Mouse (Mus musculus) monocyte, adult 5-6 weeks (primary cell): ENCODE results near the gene Isg15. TPM values are rescaled to one million over a fixed set of nuclear protein-coding genes. Genes with fewer than 3 reads are reported as not detected.
"Not testable (repeated sequence)": the region's sequence is repeated elsewhere in the genome, so short reads cannot be mapped to it uniquely, and the experiment has no call there.

Experiments used
- ATAC-seq: fragments of 153-309, 156-312 bp; replicated peaks from 2 replicates; pipeline ENCODE4 v1.8.0; 2017; ENCODE audit warnings: mild to moderate bottlenecking; ENCODE audit not compliant: low TSS enrichment, insufficient number of reproducible peaks, severe bottlenecking, poor library complexity, low FRiP score
- total RNA-seq: library from RNA; stranded (forward); fragments of 200-1000, 200-491, 200-594 nt; gene quantifications from 3 replicates; pipeline ENCODE4 v1.2.3, GENCODE M21; 2017

Isg15 gene
- total RNA-seq, 1 experiment from 2014 or later: 2.4 TPM

GRCm38 (mm10) chr4:156183747-156184146 lies 16.9 kb downstream of the Isg15 start:
- ATAC-seq: no peak

GRCm38 (mm10) chr4:156177630-156178029 lies 23.0 kb downstream of the Isg15 start:
- ATAC-seq: no peak

GRCm38 (mm10) chr4:156171828-156172227 lies 28.8 kb downstream of the Isg15 start:
- no peak for ATAC-seq

DNA sequence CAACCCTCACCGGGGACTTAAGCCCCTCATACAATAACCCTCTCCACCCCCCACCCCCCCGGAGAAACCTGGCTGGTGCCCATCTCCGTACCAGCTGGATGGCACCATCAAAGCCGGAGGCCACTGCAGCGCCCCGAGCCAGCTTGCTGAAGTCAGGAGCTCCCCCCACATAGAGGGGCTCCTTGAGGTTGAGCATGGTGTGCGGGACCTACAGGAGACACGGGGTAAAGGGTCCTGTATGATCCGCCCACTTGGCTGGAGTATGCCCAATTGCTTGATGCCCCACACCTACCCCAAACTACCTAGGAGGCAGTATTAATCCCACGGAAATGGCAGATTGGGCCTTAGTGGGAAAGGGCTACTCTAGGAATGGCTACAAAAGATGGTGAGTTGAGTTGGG lies 31.5 kb downstream of the Isg15 start:
- ATAC-seq: no peak

GRCm38 (mm10) chr4:156168611-156169010 lies 32.0 kb downstream of the Isg15 start:
- ATAC-seq: no peak

- no peak for ATAC-seq
Observed at GRCm38 (mm10) chr4:156166477-156166876, 34.1 kb downstream of the Isg15 start.

- no peak for ATAC-seq
Observed at GRCm38 (mm10) chr4:156154771-156155170, 45.8 kb downstream of the Isg15 start.

DNA sequence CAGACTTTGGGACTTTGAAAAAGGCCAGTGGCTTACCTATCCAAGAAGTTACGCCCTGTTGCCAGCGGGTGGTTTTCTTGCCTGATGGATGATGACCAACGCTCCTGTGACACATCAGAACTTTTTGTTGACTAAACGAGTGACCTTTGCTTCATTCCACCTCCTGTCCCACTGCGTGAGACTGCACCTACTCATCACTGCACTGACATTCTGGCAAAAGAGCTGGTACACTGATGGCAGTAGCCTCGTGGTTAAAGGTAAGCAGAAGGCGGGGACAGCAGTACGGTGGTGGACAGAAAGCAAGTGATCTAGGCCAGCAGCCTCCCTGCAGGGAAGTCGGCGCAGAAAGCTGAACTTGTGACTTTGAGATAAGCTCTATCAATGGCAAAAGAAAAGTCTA lies 49.7 kb downstream of the Isg15 start:
- not testable (repeated sequence) for ATAC-seq

Other genes starting within 250 kb of the Isg15 start
- 0.85 to 1.4 TPM in 2 of 3 replicates, not detected in the other for gene C1qtnf12, start 238.5 kb downstream of the Isg15 start, total RNA-seq
- 2.8 to 3.5 TPM (median 3.1 TPM) in 3 replicates for gene B3galt6, start 208.2 kb downstream of the Isg15 start, total RNA-seq
- 300 to 351 TPM (median 344 TPM) in 3 replicates for gene Sdf4, start 207.9 kb downstream of the Isg15 start, total RNA-seq
- gene Tnfrsf4, start 187.0 kb downstream of the Isg15 start, total RNA-seq: 1.8 to 6.6 TPM (median 5.3 TPM) in 3 replicates
- gene Tnfrsf18, start 174.7 kb downstream of the Isg15 start, total RNA-seq: 29.2 to 74.7 TPM (median 38.4 TPM) in 3 replicates
- not detected in 3 replicates for gene Ttll10, start 141.4 kb downstream of the Isg15 start, total RNA-seq
- gene 9430015G10Rik, start 90.8 kb downstream of the Isg15 start, total RNA-seq: 5.7 to 20.4 TPM (median 15.4 TPM) in 3 replicates
- 0.39 TPM in 1 of 3 replicates, not detected in the others for gene Rnf223, start 70.3 kb downstream of the Isg15 start, total RNA-seq
- 1.4 to 8.4 TPM (median 2.7 TPM) in 3 replicates for gene Agrn, start 3.3 kb downstream of the Isg15 start, total RNA-seq
- 2.6 to 12.3 TPM (median 3.3 TPM) in 3 replicates for gene AW011738, start 2.5 kb upstream of the Isg15 start, total RNA-seq
- 0.19 to 0.48 TPM in 2 of 3 replicates, not detected in the other for gene Perm1, start 15.1 kb upstream of the Isg15 start, total RNA-seq
- gene Plekhn1, start 34.0 kb upstream of the Isg15 start, total RNA-seq: 4.3 to 17.1 TPM (median 16.9 TPM) in 3 replicates
- 33.0 to 53.8 TPM (median 40.5 TPM) in 3 replicates for gene Noc2l, start 35.2 kb upstream of the Isg15 start, total RNA-seq
- gene Samd11, start 54.8 kb upstream of the Isg15 start, total RNA-seq: 0.19 to 1.8 TPM (median 0.29 TPM) in 3 replicates
- gene Vmn2r-ps159, start 130.3 kb upstream of the Isg15 start, total RNA-seq: 0.19 TPM in 1 of 3 replicates, not detected in the others